Mouse (Mus musculus) cerebral cortex, adult 2 months (tissue): ENCODE results near the gene Cabcoco1.

ENCODE experiments used
- WGBS: fragments of 180-500 bp; shearing (Covaris S2); methylation state at CpG from one replicate; pipeline ENCODE4 v1.1.7; 2018; 5-methylcytosine and 5-hydroxymethylcytosine counted together

Gene Cabcoco1

DNA sequence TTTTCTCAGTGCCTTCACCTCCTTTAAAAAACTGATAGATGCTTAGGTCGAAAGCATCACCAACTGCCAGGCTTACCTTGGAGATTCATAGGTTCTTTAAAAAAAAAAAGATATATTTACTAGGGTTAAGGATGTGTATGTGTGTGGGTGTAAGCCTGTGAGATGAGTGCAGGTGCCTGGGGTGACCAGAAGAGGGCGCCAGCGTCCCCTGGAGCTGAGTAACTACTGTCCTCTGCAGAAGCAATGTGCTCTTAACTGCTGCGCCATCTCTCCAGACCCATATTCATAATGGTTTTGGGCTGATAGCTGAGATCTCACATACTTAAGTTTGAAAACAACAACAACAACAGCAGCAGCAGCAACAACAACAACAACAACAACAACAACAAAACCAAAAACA is 35.5 kb downstream of the Cabcoco1 start:
- WGBS: 87% methylated on average over 4 of the region's 4 CpGs

DNA sequence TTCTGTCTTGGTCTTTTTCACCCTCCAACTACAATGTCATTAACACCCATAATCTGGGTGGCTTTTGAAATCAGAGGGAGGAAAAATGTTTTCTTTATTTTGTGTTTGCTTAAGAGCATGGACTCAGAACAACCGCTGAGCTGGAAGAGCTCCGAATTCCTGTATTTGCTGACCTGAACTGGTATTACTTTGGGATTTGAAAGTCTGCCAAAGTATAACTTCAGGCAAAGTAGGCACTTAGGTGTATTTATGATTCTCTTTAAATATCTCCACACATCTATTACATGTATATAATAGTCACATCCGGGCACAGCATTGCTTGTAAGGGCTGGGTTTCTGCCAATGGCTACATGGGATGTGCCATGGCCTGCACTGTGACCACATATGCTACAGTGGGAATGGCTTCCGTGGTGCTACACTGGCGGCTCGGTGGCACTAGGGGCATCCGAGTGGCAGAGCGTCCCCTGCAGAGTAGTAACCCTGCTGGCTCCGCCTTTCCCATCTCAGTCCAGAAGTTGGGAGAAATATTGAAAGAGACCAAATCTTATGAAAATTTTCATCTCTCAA is 37.0 kb downstream of the Cabcoco1 start:
- whole genome bisulfite sequencing: 88% methylated on average over 9 of the region's 9 CpGs

DNA sequence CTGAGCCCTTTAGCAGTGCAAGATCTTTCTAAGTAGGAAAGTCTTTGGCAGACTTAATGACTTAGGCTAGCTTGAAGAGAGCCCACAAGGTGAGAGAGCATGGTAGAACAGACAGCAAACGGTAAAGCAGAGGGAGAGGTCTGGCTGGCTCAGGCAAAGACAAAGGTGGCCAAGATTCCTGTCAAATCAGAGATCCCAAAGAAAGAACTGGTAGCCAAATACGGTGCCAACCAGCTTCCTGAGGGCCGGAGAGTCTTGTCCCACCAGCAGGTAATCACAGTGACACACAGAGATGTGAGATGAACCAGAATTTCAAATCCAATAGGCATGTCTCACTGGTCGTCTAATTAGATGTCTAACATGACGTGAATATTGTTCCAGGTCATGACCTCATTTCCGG is 40.6 kb downstream of the Cabcoco1 start:
- 87% methylated on average over 6 of the region's 6 CpGs for WGBS

DNA sequence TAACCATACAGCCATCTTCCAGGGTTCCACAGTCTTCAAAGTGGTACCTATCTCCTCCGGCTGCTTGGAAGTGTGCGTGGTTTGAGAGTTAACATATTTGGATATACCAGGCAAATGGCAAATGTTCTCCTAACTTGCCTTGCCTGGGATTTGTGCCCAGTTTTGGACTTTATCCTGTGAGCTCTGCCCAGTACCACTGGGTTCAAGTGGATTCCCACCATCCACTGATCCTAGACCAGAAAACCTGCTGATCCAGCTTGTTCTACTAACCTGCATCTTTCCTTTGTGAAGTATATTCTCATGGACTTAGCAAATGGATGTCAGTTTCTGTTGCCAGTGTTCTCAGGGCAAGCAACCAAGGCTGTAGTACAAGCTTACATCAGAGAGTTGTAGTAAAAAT is 46.5 kb downstream of the Cabcoco1 start:
- WGBS: 96% methylated on average over 2 of the region's 2 CpGs

DNA sequence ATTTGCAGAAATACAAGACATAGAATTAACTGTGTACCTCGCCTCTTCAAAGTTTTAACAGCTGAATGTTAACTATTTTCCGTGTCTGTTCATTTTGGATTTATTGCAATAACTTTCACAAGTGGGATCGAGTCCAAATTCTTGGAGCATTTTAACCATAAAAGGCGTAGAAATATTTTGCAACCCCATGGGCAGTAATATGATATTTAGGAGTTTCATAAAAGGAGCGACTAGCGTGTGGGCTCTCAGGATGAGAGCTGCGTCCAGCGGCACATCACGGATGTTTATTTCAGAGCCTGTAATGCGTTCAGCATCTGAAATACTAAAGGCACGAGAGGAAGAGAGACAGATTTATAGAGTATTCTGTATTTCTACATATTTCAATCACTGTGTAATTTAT is 50.1 kb downstream of the Cabcoco1 start:
- 80% methylated on average over 11 of the region's 11 CpGs for WGBS

DNA sequence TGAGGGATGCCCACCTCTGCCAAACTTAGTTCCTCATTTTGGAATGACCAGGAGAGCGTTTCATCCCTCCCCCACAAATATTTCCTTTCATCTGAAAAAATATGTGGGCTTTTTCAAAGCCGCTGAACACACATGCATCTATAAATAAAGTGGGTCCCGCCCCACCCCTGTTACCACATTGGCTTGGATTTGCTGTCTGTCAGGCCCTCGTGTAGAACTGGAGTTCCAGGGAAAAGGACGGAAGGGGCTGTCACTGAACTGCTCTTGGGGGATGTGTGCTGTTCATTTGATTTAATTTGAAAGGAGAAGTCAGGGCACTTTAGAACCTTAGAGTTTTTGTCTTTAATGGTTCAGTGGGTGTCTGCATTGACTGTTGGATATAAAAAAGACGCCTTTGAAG is 50.9 kb downstream of the Cabcoco1 start:
- 71% methylated on average over 6 of the region's 6 CpGs for WGBS

DNA sequence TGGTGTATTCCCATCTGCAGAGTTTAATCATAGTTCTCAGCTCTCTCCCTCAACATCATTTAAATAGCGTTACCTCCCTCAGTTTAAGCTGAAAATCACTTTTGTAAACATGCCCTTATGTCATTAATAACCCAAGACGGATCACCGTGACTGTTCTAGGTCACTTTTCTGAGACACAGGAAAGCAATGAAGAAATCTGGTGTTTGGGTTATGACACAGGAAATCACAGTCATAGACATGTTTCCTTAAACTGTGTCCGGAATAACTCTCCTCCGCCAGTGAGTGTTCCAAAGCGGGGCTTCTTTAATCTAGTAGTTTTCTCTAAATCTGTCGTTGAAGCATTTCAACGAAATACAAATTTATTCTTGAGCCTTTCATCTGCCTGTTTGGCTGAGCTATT is 68.9 kb downstream of the Cabcoco1 start:
- 70% methylated on average over 8 of the region's 8 CpGs for WGBS

DNA sequence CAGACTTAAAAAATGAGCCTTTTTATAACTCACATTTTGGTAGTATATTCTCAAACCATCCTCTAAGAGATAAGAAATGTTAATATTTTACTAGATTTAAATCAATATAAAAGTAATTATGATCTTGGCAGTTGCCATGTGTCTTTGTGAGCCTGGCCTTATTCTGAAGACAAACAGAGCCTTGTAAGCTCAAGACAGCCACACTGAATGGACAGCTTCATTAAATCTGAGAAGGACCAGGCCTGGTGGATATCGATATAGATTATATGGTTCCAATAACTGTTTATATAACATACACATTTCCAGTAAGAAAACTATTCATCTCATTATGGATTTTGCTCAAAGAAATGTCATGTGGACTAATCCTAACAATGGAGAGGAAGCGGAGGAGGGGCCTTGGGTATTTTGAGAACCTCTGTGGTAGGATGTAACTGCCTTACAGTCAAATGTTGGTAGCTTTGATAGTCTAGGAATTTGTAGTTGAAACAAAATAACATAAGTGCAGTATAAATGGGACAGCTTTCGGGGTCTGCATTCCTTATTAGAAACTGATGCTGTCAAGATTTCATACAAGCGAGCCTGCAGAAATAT is 75.9 kb downstream of the Cabcoco1 start:
- 88% methylated on average over 4 of the region's 4 CpGs for WGBS

DNA sequence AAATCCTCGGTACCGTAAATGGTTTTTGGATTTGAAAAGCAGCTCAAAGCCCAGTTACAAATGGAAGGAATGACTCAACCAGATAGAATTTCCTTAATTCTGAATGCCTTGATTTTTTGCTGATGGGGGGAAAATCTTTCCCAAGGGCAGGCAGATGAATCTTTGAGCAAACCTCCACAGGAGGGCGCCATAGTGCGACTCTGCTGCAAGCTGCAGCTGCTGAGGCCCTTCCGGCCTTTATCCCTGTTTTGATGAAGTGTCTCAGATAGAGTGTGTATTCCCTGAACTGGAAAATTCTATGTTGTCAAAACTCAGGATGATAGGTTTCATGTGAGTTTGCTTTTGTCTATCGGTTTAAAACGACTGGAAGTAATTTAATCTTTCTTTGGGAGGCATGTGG is 76.8 kb downstream of the Cabcoco1 start:
- WGBS: 27% methylated on average over 7 of the region's 7 CpGs

DNA sequence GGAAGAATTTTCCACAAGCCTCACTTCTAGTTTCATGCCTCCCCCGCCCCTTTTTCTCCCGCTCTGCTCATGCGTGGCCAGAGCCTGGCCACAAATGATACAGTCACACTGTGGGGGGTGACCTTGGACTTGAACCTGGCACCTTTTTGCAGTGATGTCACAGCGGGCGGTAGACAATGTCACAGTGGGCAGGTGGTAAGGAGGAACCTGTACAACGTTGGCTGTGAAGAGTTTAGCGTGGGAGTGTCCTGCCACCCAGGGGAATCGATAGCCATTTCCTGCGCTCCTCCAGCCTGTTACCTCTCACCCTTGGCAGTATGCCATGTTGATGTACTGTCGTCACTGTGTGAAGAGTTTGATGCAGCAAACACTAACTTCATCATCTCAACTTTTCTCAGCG is 81.9 kb downstream of the Cabcoco1 start:
- WGBS: 60% methylated on average over 11 of the region's 11 CpGs

DNA sequence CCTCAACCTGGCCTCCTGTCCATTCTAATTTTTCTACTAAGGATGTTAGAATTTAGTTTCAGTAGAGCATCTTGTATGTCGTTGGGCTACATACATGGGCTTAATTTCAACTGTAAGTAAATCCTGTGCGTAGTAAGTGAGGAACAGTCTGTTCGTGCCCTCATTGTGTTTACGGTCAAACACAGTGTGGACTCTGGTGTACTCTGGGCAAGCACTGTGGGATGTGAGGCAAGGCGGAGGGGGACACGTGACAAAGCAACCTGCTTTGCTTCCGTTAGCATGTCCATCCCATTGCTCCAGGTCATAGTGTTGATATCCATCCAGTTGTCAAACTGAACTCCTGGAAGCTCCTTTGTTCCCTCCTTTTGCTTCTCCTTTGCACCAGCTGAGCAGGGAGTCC is 84.7 kb downstream of the Cabcoco1 start:
- WGBS: 96% methylated on average over 7 of the region's 7 CpGs

DNA sequence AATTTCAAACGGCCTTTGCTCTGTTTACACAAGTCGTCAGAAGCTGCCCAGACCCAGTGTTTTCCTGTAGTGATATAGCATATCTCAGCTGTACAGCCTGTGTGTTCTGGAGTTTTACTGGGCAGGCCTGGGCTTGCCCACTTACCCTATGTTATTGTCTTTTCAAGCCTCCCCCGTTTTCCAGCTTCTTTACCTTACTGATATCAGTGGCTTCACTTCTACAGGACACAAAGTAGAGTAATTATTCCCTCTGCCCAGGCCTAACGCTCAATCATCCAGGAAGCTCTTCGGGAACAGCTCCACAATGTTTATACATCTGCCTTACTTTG is 94.9 kb downstream of the Cabcoco1 start:
- 60% methylated on average over 5 of the region's 5 CpGs for WGBS

DNA sequence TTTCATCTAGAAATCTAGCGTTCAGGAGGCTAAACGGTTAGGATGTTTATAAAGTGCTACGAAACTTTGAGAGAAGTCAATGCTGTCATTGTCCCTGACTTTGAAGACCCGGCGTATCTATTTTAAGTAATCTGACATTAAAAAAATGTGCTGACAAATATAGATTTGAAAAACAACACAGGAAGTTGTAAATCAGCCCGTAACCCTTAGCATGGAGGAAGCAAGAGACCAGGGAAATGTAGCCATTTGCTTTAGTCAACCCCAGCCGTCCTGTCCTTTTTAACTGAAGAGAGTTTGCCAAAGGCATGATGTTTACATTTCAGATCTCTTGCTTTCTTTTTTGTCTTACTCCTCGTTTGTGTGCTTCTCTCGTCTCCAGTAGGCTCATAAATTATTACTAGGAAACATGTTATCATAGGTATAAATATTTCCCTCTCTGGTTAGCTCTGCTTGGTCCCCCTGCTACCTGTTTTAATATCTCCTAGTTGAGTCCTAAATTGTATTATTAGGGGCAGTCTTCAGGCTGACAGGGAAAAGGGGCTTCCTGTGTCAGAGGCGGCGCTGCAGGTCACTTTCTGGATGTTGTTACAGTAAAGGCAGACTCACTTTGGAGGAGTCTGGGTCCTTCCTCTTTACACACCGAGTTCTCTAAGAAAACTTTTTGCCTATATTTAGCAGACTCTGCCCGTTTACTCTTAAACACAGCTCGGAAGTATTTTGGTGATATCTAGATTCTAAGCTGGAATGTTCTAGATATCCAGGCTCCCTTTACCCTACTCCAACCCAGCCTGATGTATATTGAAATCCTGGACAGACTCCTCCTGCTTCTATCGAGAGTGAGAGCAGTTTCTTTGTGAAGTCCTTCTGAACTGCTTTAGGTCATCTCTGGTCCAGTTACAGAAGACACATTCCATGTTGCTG is 95.6 kb downstream of the Cabcoco1 start:
- WGBS: 56% methylated on average over 15 of the region's 15 CpGs

DNA sequence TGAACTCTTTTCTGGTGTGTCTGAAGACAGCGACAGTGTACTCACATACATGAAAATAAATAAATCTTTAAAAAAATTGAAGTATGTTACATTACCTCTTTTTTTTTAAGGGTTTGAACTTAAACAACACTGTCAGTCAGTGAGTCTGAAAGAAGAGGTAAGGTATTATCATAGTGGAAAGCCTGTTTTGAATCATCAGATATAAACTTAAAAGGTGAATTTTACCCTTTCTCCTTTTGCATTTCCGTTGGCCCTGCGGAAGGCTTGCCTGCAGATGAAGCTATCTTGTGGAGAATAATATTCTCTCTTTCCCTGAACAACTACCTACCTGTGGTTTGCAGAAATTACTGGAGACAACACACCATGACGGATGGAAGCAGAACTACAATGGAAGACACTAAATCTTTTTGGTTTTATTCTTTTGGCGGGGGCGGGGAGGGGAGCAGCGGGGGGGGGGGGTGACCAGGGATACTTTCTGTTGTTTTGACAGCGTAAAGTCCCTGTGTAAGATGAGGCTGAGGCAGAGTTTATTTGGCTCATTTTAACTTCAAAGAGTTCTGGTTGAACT is 96.4 kb downstream of the Cabcoco1 start:
- WGBS: 77% methylated on average over 8 of the region's 8 CpGs

DNA sequence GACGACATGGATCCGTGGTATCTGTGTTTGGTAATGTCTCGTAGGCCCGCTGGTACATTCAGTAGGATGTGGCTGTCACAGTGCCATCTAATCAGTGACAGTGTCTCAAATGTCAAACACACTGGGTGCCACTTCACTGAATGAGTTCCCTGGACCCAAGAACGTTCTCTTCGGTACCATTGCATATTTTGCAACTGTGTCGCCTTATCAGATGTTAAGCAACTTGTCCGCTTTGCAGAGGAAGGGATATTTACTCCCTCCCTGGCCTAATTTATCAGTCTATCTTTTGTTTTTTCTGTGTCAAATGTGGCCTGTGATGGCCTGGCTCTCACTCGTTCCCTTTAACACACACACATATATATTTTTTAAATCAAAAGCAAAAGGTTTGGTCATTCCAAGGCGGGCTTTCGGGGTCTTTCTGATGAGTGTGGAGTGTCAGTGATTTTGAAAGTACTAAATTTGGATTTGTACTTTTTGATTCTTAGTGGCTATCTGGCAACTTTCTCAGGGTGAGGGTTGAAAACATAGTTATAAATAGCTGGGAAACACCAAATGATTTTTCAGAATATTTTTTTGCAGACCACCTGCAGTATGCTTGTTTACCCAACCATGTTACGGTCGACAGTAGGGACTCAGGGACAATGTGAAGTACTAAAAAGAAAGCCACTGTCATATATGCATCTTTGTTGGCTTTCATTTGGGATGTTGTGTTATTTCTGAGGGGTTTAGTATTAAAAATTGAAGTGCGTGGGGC is 97.2 kb downstream of the Cabcoco1 start:
- WGBS: 90% methylated on average over 14 of the region's 14 CpGs

DNA sequence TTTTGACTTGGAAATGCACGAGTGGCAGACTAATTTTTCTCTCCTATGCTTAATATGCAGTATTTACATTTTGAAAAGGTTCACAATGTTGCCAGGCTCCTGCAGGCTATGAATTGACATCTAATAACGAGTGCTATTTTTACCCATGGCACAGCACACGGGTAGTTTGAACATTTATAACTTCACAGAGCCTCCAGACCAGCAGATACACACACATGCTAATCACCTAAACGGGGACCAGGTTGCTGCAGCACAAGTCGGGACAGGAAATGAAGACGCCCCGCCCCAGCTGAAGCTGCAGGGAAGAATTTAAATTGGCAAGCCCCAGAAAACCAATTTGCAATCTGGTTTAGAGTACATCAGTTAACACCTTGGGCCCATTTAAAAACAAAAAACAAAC is 98.6 kb downstream of the Cabcoco1 start:
- 16% methylated on average over 7 of the region's 7 CpGs for WGBS

DNA sequence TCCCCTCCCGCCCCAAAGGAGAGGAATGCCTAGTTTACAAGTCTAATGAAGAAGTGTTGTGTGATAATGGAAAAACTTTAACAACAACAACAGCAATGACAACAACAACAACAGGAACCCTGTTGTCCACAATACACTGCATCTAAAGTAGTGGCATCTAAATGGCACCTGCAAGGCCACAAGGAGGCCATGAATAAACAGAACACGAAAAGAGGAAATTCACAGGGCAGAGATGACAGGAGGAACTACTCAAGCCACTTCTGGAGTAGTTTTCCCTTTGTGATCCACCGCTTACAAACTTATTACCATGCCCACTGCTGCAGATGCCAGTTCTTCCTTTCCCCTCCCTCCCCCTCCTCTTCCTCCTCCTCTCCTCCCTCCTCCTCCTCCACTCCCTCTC is 99.0 kb downstream of the Cabcoco1 start:
- 34% methylated on average over 3 of the region's 3 CpGs for WGBS

DNA sequence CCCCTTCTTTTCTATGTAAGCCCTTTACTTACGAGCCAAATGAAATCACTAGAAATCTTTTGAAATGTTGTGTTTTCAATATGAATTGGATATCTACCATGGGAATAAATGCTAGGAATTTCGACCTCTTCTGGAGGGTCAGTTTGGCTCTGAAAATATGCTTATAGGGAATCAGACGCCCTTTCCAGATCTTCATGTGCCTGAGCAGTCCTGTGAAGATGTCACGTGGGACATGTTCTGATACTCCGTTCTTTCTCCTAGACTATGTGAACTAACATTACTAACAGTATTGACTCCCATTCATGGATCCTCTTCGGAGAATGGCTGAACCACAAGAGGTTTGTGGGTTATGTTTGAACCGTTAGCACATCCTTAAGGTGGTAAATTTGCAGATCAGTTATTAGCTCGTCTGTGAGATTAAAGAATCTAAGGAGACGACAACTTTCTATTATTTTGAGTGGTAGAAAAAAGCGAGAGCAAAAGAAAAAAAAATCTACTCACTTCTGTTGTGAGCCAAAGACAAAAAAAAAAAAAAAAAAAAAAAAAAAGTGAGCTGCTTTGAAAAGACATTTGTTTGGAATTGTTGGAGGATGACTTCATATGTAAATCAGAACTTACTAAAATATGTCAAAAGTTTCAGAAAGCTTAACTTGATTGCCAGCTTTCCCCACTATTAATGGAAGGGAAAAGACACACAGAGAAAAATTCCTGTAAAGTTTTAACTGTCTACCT is 99.6 kb downstream of the Cabcoco1 start:
- WGBS: 70% methylated on average over 10 of the region's 10 CpGs

DNA sequence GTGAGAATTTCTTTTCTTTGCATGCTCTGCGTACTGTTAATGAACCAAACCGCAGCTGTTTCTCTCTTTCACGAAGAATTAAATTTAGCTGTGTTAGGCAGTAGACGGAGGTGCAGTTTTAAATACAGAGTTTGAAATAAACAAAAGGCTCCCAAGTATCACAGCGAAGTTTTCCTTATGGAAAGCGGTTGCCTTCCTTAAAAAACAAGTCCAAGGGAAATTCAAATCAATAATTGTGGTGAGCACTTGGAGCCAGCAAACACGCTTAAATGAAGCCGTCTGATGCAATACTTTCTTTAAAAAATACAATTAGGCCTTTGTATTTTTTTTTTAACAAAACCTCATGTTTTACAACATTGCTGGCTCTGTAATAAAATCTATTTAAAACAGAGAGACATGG is 101.2 kb downstream of the Cabcoco1 start:
- 30% methylated on average over 8 of the region's 8 CpGs for WGBS

DNA sequence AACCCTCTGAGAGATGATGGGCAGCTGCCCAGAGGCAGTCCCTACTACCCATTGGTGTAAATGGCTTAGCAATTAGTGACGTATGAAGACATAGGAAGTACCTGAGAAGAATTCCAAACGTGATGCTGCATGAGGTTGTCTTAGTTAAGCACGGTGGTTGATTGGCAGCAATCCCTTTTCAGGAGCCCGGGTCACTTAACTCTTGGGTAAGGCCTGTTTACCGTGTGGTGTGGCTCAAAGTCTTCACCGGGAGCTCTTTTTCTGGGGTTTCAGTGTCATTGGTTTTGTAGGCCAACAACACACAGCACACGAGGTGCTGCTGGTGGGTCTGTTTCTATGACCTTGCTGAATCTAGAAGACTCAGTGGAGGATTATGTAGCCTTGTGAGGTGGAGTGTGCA is 105.9 kb downstream of the Cabcoco1 start:
- 91% methylated on average over 7 of the region's 7 CpGs for WGBS

DNA sequence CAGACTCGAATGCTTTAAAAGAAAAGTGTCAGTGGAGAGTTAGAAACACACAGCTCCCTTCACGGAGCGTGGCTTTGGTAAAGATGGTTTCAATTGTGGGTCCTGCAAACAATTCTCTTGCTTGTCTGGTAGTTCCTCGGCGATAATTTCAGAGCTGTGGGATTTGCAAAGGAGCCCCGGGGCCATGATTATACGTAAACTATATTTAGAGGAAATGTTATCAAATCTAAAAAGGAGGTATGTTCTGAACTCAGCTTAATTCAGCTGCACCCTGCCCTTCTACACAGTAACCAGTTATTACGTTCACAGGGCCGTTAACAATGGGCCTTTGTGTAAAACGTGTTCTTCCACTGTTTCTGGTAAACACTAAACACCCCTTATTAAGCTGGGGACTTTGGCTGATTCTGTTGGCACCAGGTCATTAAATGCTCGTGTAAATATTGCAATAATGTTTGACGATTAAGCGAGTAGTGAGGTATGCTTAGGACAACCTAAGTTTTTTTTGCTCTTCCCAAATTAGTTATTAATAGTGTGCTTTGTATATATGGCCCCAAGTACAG is 106.6 kb downstream of the Cabcoco1 start:
- 70% methylated on average over 13 of the region's 13 CpGs for WGBS
